Mouse (Mus musculus): ENCODE data around the gene Tmtc2. TPM values are rescaled to one million over a fixed set of nuclear protein-coding genes. Genes with fewer than 3 reads are reported as not detected.

The Tmtc2 gene
- polyA plus RNA-seq, 1 experiment = 1.1 TPM

DNA sequence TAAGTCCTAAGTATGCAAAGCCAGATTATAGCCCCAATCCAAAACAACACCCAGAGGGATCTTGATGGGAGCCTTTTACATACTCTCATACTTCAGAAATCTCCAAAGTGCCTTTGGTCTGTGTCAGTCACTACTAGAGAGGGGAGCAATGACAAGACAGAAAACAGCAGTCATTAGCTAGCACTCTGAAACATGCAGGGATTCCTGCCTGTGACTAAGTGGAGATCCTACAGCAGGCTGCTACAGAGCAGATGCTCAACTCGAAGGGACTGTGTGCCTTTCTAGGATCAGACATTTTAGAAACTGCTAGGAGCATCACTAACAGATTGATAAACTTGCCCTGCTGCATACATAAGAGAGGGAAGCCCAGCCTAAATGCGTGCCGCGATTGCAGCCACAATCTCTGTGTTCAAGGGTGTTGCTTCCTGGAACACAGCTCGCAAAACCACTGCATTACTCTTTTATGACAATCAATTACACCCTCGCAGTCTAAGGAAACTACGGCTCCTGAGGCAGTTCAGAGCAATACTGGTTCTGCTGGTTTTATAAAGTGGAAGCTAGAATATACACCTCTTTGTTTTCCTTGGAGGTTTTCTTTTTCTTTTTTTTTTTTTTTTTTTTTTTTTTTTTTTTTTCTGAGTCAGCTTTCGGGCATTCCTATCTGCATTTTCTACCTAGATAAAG lies 50.7 kb downstream of the Tmtc2 start:
- Histone ChIP-seq H3K27ac (ENCODE audit: insufficient read depth, low read length) (peak overlapping the region; percentile 26; the same call in 1 of the 2 replicates), H3K36me3 (ENCODE audit: control insufficient read depth, insufficient read depth, low read length, poor library complexity, severe bottlenecking) (no peaks in the 10 kb centered on the region), H3K27me3 (ENCODE audit: control insufficient read depth, insufficient read depth, low read length, poor library complexity, severe bottlenecking) (no peaks in the 10 kb centered on the region), H3K9me3 (replicated peaks; ENCODE audit: control insufficient read depth, insufficient read depth, low read length, poor library complexity, severe bottlenecking) (no peaks in the 10 kb centered on the region), H3K4me1 (ENCODE audit: control insufficient read depth, insufficient read depth, low read length) (peaks cover 8% of the 10 kb centered on the region), H3K4me3 (ENCODE audit: low read depth, low read length) (no peak overlapping the region), H3K9ac (ENCODE audit: low read depth, poor library complexity, severe bottlenecking) (no peak overlapping the region)
- TF ChIP-seq CTCF (IDR thresholded peaks at IDR 0.05; ENCODE audit: low read depth, low read length) (no peak), POLR2A (IDR thresholded peaks at IDR 0.05; ENCODE audit: insufficient read depth, low read length) (no peak), EP300 (IDR thresholded peaks at IDR 0.05; ENCODE audit: insufficient read depth, low read depth, low read length) (no peak)

DNA sequence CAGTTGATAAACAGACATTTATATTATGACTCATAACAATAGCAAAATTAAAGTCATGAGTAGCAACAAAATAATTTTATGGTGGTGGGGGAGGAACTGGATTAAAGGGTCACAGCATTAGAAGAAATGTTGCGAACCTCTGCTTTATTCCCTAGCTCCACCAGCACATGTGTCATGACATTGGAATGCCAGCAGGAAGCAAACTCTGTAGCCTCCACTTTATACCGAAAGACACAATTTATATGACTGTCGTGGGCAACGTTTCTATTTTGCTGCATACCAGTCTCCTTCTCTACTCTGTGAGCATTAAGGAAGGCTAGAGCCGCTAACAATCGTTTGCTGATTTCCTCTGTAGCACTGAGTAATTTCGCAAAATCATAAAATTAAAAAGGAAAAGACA lies 51.8 kb downstream of the Tmtc2 start:
- TF ChIP-seq EP300 (IDR thresholded peaks at IDR 0.05; ENCODE audit: insufficient read depth, low read depth, low read length) = no peak
- no peak for TF ChIP-seq CTCF (IDR thresholded peaks at IDR 0.05; ENCODE audit: low read depth, low read length)
- no peak for TF ChIP-seq POLR2A (IDR thresholded peaks at IDR 0.05; ENCODE audit: insufficient read depth, low read length)
- H3K9ac ChIP-seq (ENCODE audit: low read depth, poor library complexity, severe bottlenecking) = no peak overlapping the region
- no peak overlapping the region for H3K4me3 ChIP-seq (ENCODE audit: low read depth, low read length)
- H3K27me3 ChIP-seq (ENCODE audit: control insufficient read depth, insufficient read depth, low read length, poor library complexity, severe bottlenecking) = no peaks in the 10 kb centered on the region
- H3K27ac ChIP-seq (ENCODE audit: insufficient read depth, low read length) = no peak overlapping the region
- no peaks in the 10 kb centered on the region for H3K36me3 ChIP-seq (ENCODE audit: control insufficient read depth, insufficient read depth, low read length, poor library complexity, severe bottlenecking)
- peaks cover 8% of the 10 kb centered on the region for H3K4me1 ChIP-seq (ENCODE audit: control insufficient read depth, insufficient read depth, low read length)
- H3K9me3 ChIP-seq (replicated peaks; ENCODE audit: control insufficient read depth, insufficient read depth, low read length, poor library complexity, severe bottlenecking) = no peaks in the 10 kb centered on the region

DNA sequence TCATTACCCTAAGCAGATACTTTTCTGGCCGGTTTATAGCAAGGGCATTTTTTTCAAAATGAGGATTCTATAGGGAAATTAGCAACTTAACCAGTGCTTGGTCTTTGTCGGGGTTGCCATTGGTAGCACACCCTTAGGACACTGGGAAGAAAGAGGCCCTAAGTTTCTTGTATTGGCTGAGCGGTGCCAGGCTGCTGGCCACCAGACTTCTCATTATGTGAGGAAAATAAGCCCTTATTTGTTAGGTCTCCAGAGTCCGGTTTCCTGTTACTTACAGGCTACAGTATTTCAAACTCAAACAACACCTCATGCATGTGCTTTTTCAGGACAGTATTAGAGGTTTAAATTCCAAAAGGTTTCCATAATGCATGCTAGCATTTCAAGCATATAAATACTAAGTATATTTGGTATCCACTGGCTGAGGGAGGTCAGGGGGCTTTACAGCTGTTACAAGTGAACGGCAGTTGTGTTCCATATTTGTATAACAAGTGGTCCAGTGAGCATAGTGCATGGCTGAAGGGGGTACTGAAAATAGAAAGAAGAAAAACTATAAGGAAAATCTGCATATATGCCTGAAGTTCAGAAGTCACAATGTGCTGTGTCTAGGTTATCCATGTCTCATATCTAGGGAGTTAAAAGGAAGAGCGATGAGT lies 55.0 kb downstream of the Tmtc2 start:
- H3K9ac ChIP-seq (ENCODE audit: low read depth, poor library complexity, severe bottlenecking) = no peak overlapping the region
- no peak overlapping the region for H3K4me3 ChIP-seq (ENCODE audit: low read depth, low read length)
- H3K27me3 ChIP-seq (ENCODE audit: control insufficient read depth, insufficient read depth, low read length, poor library complexity, severe bottlenecking) = no peaks in the 10 kb centered on the region
- no peak for TF ChIP-seq EP300 (IDR thresholded peaks at IDR 0.05; ENCODE audit: insufficient read depth, low read depth, low read length)
- TF ChIP-seq CTCF (IDR thresholded peaks at IDR 0.05; ENCODE audit: low read depth, low read length) = no peak
- TF ChIP-seq POLR2A (IDR thresholded peaks at IDR 0.05; ENCODE audit: insufficient read depth, low read length) = no peak
- H3K27ac ChIP-seq (ENCODE audit: insufficient read depth, low read length) = no peak overlapping the region
- no peaks in the 10 kb centered on the region for H3K9me3 ChIP-seq (replicated peaks; ENCODE audit: control insufficient read depth, insufficient read depth, low read length, poor library complexity, severe bottlenecking)
- H3K4me1 ChIP-seq (ENCODE audit: control insufficient read depth, insufficient read depth, low read length) = peaks cover 7% of the 10 kb centered on the region
- no peaks in the 10 kb centered on the region for H3K36me3 ChIP-seq (ENCODE audit: control insufficient read depth, insufficient read depth, low read length, poor library complexity, severe bottlenecking)

DNA sequence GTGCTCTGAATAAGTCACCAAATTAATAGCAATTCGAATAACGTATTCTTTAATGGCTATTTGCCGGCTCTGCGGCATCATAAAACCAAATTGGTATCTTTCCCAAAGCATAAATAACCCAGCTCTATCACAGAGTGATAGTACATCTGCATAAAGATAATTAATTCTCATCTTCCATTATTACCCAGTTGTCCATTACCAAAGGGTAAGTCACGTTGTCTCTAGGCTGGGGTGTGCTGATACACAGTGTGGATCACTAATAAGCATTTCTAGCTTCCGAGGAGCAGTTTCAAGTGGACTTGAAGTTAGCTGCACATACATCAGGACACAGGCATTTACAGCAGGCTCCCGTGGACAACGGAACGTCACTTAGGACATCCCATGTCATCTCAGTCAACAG lies 56.1 kb downstream of the Tmtc2 start:
- Histone ChIP-seq H3K9me3 (replicated peaks; ENCODE audit: control insufficient read depth, insufficient read depth, low read length, poor library complexity, severe bottlenecking) (no peaks in the 10 kb centered on the region), H3K9ac (ENCODE audit: low read depth, poor library complexity, severe bottlenecking) (no peak overlapping the region), H3K27ac (ENCODE audit: insufficient read depth, low read length) (no peak overlapping the region), H3K36me3 (ENCODE audit: control insufficient read depth, insufficient read depth, low read length, poor library complexity, severe bottlenecking) (no peaks in the 10 kb centered on the region), H3K4me3 (ENCODE audit: low read depth, low read length) (no peak overlapping the region), H3K27me3 (ENCODE audit: control insufficient read depth, insufficient read depth, low read length, poor library complexity, severe bottlenecking) (no peaks in the 10 kb centered on the region), H3K4me1 (ENCODE audit: control insufficient read depth, insufficient read depth, low read length) (peaks cover 3% of the 10 kb centered on the region)
- no peak for TF ChIP-seq POLR2A (IDR thresholded peaks at IDR 0.05; ENCODE audit: insufficient read depth, low read length)
- TF ChIP-seq EP300 (IDR thresholded peaks at IDR 0.05; ENCODE audit: insufficient read depth, low read depth, low read length) = no peak
- no peak for TF ChIP-seq CTCF (IDR thresholded peaks at IDR 0.05; ENCODE audit: low read depth, low read length)

DNA sequence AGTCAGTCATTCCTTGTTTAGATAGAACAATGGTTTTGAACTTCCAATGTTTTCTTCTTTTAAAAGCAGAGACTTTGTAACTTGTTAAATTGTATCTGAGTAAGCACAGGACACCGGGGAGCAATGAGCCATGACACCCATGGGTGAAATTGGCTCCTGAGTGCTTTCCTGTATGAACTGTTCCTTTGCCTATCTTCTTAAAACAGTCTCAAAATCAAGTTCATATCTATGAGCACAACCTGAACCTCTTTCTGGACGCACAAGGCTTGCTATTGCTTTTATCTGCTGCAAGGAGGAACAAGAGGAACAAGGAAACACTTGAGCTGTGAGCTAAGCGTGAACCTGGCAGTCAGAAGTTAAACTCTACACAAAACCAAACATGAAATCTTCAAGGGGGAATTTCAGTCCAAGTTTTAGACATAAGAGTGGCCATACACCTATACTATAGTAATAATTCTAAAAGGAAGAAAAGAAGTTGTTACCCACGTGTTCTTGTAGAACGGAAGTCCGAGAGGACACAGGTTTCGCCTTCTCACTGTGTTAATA lies 60.4 kb downstream of the Tmtc2 start:
- H3K36me3 ChIP-seq (ENCODE audit: control insufficient read depth, insufficient read depth, low read length, poor library complexity, severe bottlenecking) = no peaks in the 10 kb centered on the region
- H3K4me3 ChIP-seq (ENCODE audit: low read depth, low read length) = no peak overlapping the region
- no peaks in the 10 kb centered on the region for H3K4me1 ChIP-seq (ENCODE audit: control insufficient read depth, insufficient read depth, low read length)
- H3K9ac ChIP-seq (ENCODE audit: low read depth, poor library complexity, severe bottlenecking) = no peak overlapping the region
- TF ChIP-seq POLR2A (IDR thresholded peaks at IDR 0.05; ENCODE audit: insufficient read depth, low read length) (no peak), EP300 (IDR thresholded peaks at IDR 0.05; ENCODE audit: insufficient read depth, low read depth, low read length) (no peak), CTCF (IDR thresholded peaks at IDR 0.05; ENCODE audit: low read depth, low read length) (no peak)
- H3K27me3 ChIP-seq (ENCODE audit: control insufficient read depth, insufficient read depth, low read length, poor library complexity, severe bottlenecking) = no peaks in the 10 kb centered on the region
- H3K27ac ChIP-seq (ENCODE audit: insufficient read depth, low read length) = no peak overlapping the region
- no peaks in the 10 kb centered on the region for H3K9me3 ChIP-seq (replicated peaks; ENCODE audit: control insufficient read depth, insufficient read depth, low read length, poor library complexity, severe bottlenecking)

DNA sequence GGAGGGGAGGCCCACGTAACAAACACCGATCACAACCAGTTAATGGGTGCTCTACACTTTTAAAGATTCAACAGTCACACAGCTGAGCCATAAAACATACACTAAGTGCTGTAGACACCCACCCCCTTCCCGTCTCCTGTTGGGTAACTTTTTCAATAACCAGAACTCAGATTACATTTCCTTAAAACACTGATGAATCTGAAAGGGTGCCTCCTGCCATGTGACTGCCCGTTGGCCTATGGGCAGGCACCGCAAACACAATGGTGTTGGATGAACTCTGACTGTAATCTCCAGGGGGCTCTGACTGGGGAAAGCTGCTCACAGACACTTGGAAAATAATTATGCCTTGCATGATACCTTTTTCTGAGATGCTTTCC lies 64.4 kb downstream of the Tmtc2 start:
- no peak for TF ChIP-seq CTCF (IDR thresholded peaks at IDR 0.05; ENCODE audit: low read depth, low read length)
- Histone ChIP-seq H3K4me1 (ENCODE audit: control insufficient read depth, insufficient read depth, low read length) (peaks cover 1% of the 10 kb centered on the region), H3K27me3 (ENCODE audit: control insufficient read depth, insufficient read depth, low read length, poor library complexity, severe bottlenecking) (no peaks in the 10 kb centered on the region), H3K27ac (ENCODE audit: insufficient read depth, low read length) (no peak overlapping the region), H3K36me3 (ENCODE audit: control insufficient read depth, insufficient read depth, low read length, poor library complexity, severe bottlenecking) (no peaks in the 10 kb centered on the region), H3K4me3 (ENCODE audit: low read depth, low read length) (no peak overlapping the region), H3K9ac (ENCODE audit: low read depth, poor library complexity, severe bottlenecking) (no peak overlapping the region), H3K9me3 (replicated peaks; ENCODE audit: control insufficient read depth, insufficient read depth, low read length, poor library complexity, severe bottlenecking) (no peaks in the 10 kb centered on the region)

All from ES-Bruce4 (cell line).